Mouse (Mus musculus) large intestine, adult 2 months (tissue): ENCODE data around the gene Gdpd2. TPM values are rescaled to one million over a fixed set of nuclear protein-coding genes. Genes with fewer than 3 reads are reported as not detected.

Experiments used
- DNase-seq: peaks from one replicate; pipeline ENCODE4 v3.0.0-alpha.2; 2012; ENCODE audit warnings: low read depth, low spot score
- WGBS: fragments of 180-500 bp; shearing (Covaris S2); methylation state at CpG from one replicate; pipeline ENCODE4 v1.1.7; 2018; 5-methylcytosine and 5-hydroxymethylcytosine counted together
- polyA plus RNA-seq: library from polyadenylated mRNA; depleted of rRNA; stranded (reverse); fragments of >200 nt; gene quantifications from 2 replicates; pipeline ENCODE4 v1.2.3, GENCODE M21; 2012; rRNA removed

Gene Gdpd2
- 9.7 and 42.6 TPM in 2 replicates for polyA plus RNA-seq

GRCm38 (mm10) chrX:100729665-100730188 lies at the start of gene Gdpd2:
TSS of gene Gdpd2 (plus strand) at chrX:100729873.
- no peak for DNase-seq
- WGBS = 16% methylated on average over 8 of the region's 8 CpGs

- DNase-seq = no peak
- WGBS = 24% methylated on average over 3 of the region's 3 CpGs
Measured at GRCm38 (mm10) chrX:100686527-100686926, 43.1 kb upstream of the Gdpd2 start.

GRCm38 (mm10) chrX:100687360-100688032 lies 42.2 kb upstream of the Gdpd2 start:
- WGBS = 51% methylated on average over 6 of the region's 6 CpGs
- DNase-seq = no peak

GRCm38 (mm10) chrX:100688033-100688370 lies 41.7 kb upstream of the Gdpd2 start:
- no peak for DNase-seq
- 76% methylated on average over 5 of the region's 5 CpGs for WGBS

DNA sequence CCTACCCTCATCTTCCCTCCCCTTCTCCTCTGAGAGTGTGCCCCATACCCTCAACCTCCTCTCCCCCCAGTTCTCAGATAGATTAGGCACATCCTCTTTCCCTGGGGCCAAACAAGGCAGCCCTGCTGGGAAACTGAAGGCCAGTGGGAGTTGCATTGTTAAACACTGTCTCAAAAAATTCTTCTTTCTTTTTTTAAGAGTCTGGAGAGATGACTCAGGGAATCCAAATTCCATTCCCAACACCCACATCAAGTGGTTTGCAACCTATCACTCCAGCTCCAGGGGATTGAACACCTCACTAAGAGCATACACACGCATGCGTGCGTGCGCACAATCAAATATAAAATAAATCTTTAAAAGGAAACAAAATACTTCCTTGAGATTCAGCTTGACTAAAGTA lies 32.9 kb upstream of the Gdpd2 start:
- WGBS = 99% methylated on average over 4 of the region's 4 CpGs
- DNase-seq = no peak

DNA sequence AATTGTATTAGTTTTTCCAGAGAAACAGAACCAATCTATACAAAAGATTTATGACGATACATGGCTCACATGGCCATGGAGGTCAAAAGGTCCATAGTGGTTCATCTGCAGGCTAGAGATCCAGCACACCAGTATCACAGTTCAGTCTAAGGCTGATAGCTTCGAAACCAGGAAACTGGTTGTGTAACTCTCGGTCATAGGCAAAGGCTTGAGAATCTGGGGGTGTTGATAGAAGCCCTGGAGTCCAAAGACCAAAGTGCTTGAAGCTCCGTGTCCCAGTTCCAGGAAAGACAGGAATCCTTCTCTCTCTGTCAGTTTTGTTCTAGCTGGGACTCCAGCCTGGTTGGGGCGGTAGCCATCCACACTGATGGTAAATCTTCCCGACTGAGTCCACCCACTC lies 21.6 kb upstream of the Gdpd2 start:
- no peak for DNase-seq
- WGBS = 83% methylated on average over 6 of the region's 6 CpGs

- 87% methylated on average over 6 of the region's 6 CpGs for WGBS
- no peak for DNase-seq
Measured at GRCm38 (mm10) chrX:100716173-100716572, 13.5 kb upstream of the Gdpd2 start.

- 28% methylated on average over 1 of the region's 1 CpGs for WGBS
- DNase-seq = no peak
Measured at GRCm38 (mm10) chrX:100728947-100729346, 726 bp upstream of the Gdpd2 start.

GRCm38 (mm10) chrX:100730266-100730665 lies 593 bp downstream of the Gdpd2 start:
- 46% methylated on average over 8 of the region's 8 CpGs for WGBS
- no peak for DNase-seq

GRCm38 (mm10) chrX:100734359-100734758 lies 4.7 kb downstream of the Gdpd2 start:
- 54% methylated on average over 7 of the region's 7 CpGs for WGBS
- DNase-seq = no peak

DNA sequence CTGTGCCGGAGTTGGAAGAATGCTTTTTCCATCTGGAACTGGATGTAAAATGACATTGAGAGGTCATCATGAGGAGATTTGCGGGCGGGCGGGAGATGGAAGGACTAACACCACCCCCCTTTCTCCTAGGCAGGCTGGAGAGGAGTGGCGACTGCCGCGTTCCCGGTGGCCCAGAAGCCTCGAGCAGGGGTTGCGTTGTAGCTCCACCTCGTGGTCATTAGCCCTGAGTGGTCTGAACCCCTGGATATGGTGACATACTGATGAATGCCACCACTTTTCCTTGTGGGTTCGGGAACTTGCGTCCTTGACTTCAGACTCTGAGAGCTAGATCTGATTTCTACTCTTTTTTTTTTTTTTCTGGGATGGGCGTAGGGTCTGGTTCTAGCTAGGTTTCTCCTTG lies 9.2 kb downstream of the Gdpd2 start:
- no peak for DNase-seq
- whole genome bisulfite sequencing = 16% methylated on average over 14 of the region's 14 CpGs

- WGBS = 23% methylated on average over 10 of the region's 10 CpGs
- DNase-seq = no peak
Measured at GRCm38 (mm10) chrX:100739443-100739842, 9.8 kb downstream of the Gdpd2 start.

- WGBS = 59% methylated on average over 6 of the region's 6 CpGs
- no peak for DNase-seq
Measured at GRCm38 (mm10) chrX:100740785-100741184, 11.1 kb downstream of the Gdpd2 start.

DNA sequence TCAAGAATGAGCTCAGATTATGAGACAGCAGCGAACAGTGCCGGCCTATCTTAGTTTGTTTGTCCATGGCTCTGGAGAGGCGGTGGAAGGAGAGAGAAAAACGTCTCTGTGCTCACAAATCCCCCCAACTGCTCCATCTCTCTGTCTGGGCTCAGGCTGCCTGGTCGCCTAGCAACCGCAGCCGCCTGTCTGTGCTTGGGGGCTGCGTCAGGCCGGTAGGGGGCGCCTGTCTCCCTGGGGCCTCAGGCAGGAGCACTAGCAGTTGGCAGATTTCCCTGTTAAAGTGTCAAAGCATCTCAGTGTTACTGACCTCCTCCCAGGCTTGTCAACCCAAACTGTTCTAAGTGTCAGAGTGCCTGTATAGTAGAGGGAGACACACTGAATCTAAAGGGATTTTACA lies 12.3 kb downstream of the Gdpd2 start:
- no peak for DNase-seq

DNA sequence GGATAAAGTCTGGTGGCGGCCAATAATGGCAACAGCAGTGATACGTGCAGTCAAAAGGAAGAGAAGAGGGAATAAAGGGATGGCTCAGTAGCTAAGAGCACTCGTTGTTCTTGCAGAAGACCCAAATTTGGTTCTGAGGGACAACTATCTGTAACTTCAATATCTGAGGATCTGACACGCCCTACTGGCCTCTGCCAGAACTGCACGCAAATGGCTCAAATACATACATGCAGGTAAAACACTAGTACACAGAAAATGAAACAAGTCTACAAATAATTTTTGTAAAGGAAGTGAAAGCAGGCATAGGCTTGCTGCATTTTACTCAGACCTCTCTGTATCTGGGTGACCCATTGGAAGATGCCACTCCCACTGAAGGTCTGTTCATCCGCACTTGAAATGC lies 36.2 kb downstream of the Gdpd2 start:
- WGBS = 83% methylated on average over 6 of the region's 6 CpGs
- DNase-seq = no peak

More for the DNA sequence above, 12.3 kb downstream of the Gdpd2 start:
- 17% methylated on average over 10 of the region's 10 CpGs for WGBS

GRCm38 (mm10) chrX:100767181-100767884 lies 37.7 kb downstream of the Gdpd2 start, which contains the start of gene Dlg3:
TSS of gene Dlg3 (plus strand) at chrX:100767722.
- 19% methylated on average over 21 of the region's 26 CpGs for WGBS
- DNase-seq = no peak

DNA sequence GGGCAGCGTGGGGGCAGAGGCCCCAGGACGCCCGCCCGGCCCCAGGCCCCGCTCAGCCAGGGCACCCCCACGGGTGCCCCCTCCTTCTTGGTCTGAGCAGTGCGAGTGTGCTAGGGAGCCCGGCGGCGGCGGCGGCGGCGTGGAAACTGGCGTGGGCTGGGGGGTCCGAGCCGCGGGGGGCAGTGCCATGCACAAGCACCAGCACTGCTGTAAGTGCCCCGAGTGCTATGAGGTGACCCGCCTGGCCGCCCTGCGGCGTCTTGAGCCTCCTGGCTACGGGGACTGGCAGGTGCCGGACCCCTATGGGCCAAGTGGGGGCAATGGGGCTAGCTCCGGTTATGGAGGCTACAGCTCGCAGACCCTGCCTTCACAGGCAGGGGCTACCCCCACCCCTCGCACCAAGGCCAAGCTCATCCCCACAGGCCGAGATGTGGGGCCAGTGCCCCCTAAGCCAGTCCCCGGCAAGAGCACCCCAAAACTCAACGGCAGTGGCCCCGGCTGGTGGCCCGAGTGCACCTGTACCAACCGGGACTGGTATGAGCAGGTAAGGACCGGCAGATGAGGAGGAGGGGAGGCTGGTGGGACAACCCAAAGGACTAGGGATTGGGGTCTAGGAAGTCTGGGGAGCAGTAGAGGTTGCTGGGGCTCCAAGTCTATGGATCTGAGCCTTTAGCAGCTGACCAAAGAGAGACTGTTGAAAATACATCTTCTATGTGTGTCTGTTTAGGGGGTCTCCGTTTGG lies 38.4 kb downstream of the Gdpd2 start:
- no peak for DNase-seq
- 27% methylated on average over 35 of the region's 36 CpGs for WGBS

- no peak for DNase-seq
- WGBS = 88% methylated on average over 5 of the region's 5 CpGs
Measured at GRCm38 (mm10) chrX:100769281-100769680, 39.6 kb downstream of the Gdpd2 start.

DNA sequence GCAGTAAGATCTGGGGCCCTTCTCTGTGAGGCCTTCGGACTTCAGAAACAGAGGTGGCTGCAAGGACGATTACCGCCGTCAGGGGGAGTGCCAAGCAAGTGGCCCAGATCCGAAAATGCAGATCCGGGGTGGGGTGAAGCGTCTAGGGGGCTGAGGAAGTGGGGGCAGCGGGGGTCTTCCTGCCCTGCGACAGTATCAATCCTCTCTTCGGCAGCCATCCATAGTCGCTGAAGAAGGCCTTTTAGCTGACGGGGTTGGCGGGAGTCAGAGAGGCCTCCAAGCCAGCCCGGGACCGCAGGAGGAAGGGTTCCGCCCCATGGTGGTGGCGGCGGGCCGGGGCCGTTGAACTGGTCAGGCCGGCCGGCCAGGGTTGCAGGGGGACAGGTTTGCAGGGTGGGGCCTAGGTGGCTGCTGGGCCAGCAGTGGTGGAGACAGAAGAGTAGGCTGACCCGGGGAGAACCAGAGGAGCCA lies 44.7 kb downstream of the Gdpd2 start:
- DNase-seq = no peak
- 13% methylated on average over 23 of the region's 23 CpGs for WGBS

- DNase-seq = no peak
- 58% methylated on average over 3 of the region's 3 CpGs for WGBS
Measured at GRCm38 (mm10) chrX:100775405-100775804, 45.7 kb downstream of the Gdpd2 start.
